Mouse (Mus musculus) left cerebral cortex, postnatal 10 days (tissue): ENCODE measurements at regions not wholly inside any gene's neighbourhood (a gene's known extent, or its start where the extent isn't known, plus 50 kb on each side); places are given as distances from the start of the nearest gene placed in this dataset.
A peak's percentile ranks its signal among the peaks of the same experiment; 100 is the strongest.

Source experiments
- DNase-seq, 2 experiments: peaks; one replicate each; pipeline ENCODE4 v3.0.0; 2021 to 2022; ENCODE audit warnings: low spot score in 2 of 2, mixed read lengths in 1 of 2; ENCODE audit errors: extremely low spot score in 1 of 2
- intact Hi-C: fragments of 180-260 bp; cut with DNase I; formaldehyde crosslinking; loops from one replicate; pipeline ENCODE4 v1.15.1; 2025

DNA sequence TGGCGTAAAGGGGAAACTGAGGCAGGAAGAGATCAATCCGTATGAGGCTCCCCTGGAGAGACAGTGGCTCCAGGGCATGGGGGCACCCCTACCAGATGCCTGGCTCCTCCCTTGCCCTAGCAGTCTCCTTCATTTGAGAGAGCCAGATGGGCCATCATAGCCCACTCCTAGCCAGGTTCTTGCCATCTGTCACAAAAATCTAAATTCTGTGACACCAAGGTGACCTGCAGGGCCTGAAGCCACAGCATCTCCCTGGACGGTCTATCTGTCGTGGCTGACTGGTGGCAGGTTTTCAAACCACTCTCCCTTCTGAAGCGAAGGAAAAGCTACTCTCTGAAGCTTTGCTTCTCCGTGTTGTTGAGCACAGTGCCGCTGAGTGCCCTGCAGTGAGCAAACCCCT lies 96.2 kb upstream of the Zdhhc25 start:
- intact Hi-C loops: no loop called here
- no peak for DNase-seq

DNA sequence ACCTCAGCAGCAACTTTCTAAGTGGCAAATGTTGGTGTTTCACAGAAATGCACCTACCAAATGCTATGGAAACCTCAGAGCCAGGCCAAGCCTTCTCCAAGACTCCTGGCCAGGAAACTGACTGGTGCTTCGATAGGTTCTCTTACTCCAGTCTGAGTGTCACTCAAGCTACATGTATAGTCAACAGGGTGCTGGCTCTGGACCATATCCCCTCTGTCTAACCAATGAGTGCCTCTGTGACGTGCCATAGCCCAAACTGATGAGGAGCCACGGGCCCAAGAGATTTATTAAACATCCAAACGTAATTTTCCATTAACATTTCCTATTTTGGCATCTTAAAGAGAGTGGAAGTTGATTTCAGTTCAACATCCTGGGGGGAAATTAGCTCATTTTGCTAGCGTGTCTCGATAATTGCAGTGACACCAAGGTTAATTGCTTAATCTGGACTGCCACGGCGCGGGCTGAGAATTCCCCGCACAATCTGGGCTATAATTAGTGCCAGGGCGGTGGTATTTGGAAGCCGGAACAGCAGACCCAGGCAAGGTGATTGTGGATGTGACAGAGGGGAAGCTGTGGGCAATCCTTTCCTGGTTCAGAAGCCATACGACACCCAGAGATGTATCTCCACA lies 94.5 kb upstream of the Zdhhc25 start:
- no peak for DNase-seq
- intact Hi-C loops: no loop called here

DNA sequence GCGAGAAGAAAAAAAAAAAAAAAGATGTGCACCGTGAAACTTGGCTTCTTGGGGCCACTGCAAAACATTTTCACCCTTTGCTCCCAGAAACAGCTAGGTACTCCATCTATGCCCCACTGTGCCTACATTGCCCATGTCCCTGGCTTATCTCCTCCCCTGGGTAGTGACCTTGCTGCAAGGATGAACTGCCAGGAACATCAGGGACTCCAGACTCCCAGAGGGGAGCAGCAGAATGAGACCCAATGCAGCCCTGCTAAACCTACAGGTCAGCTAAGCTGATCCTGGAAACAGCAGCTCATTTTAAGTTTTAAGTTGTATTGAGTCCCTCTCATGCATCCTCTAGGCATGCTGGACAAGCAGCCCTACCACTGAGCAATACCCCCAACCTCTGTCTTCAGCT lies 92.2 kb upstream of the Zdhhc25 start:
- DNase-seq: no peak
- intact Hi-C loops: no loop called here

DNA sequence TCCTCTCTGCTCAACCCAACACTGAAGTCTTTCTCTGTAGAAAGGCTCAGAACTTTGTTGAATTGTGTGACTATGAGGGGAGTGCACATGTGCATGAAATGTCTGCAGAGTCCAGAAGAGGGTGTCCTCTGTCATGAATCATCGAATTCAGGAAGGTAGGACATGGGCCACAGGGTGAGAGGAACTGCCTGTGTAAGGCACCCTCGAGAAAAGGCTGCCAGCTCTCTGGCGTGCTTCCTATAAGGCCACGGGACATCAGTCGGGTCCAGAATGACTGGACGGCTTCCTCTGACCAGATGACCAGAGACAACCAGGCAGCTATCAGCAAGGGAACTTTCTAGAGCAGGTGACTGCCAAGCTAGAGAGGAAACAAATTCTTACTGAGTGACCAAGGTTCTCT lies 91.1 kb upstream of the Zdhhc25 start:
- no peak for DNase-seq
- intact Hi-C loops: no loop called here

DNA sequence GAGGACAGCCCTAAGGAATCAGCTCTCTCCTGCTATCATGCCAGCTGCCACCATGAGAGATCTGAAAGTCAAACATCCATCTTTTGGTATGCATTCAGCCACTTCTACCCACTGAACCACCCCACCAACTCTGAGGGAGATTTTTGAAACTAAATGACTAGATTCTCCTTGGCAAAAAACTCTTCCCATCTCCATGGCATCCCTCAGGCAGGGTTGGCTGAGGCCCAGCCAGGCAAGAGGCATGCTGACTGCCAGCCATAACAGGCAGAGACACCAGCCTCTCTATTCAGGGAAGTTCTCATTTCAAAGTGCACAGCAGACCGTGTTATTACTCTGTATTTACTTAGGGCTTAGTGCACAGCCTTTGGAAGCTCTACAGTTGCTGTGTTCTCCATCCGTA lies 90.5 kb upstream of the Zdhhc25 start:
- intact Hi-C loops: no loop called here
- peak; percentile 26 to 59 for DNase-seq

DNA sequence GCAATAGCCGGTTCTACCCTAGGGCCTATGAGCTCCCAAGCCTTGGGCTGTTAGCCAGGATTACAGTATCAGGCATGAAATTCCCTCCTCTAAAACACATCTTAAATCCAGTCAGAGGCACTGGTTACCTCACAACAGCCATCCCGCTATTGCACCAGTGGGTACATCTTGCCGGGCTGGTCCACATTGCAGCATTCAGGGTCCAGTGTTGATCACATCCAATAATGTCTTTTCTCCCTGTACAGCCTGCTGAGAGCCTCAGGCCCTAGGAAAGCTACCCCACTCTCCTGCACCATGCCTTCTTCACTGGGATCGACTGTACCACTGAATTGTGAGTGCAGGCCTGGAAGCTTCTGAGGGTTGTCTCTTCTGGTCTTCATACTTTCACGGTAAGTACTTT lies 86.0 kb upstream of the Zdhhc25 start:
- intact Hi-C loops: no loop called here
- no peak for DNase-seq

DNA sequence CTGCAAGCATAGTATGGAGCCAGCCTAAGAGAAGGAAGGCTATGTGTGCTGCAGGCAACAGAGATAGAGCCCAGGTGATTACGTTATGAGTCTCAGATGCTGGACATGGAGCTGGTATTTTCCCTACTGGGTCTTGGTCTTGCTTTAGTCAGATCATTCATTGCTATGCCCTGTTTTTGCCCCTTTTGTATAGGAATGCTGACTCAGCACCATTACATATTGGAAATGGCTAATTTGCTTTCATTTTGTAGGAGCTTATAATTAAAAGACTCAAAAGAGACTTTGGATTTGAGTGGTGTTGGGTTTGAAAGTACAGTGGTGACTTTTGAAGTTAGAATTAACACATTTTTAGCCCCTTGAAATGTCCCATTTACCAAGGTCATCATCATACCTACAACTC lies 68.9 kb upstream of the Zdhhc25 start:
- intact Hi-C loops: loop anchor here (10.0 kb wide), 1 partner anchor 216 kb away; no protein-coding TSS in a partner anchor
- no peak for DNase-seq

DNA sequence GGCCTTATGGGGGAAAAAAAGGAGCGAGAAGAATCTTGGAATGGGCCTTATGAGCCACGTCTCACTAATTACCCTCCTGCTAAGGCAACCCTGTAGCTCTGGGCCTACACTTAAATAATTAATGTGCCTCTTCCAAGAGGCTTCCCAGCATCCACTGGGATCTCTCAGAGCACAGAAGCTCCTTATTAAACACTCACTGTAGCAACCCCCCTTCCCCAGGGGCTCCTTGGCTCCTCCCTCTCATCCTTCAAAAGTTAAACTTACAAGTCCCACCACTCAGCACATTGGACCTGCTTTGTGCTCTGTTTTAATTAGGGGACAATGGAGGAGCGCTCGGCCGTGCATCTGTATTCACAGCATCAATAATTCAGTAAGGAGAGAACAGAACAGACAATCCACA lies 68.1 kb upstream of the Zdhhc25 start:
- DNase-seq: peak in 1 of 2 experiments; percentile 1
- intact Hi-C loops: loop anchor here (10.0 kb wide), 1 partner anchor 217 kb away; no protein-coding TSS in a partner anchor

DNA sequence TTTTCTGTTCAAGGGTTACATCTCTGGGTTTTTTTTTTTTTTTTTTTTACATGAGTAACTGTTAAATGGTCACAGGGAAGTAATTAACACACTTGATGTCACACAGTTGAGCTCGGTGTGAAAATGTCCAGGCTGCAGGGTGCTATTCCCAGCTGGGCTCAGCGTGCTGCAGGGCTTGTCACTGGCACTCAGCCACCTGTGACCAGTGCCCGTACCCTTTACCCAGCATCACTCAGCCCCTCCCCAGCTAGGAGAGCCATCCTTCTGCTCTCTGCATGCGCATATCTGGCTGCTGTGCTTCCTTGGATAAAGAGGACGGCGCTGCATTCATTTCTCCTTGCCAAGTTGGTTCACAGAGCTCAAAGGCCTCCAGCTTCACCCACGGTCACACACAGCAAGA lies 66.7 kb upstream of the Zdhhc25 start:
- peak in 1 of 2 experiments; percentile 11 for DNase-seq
- intact Hi-C loops: loop anchor here (10.0 kb wide), 1 partner anchor 219 kb away; no protein-coding TSS in a partner anchor

DNA sequence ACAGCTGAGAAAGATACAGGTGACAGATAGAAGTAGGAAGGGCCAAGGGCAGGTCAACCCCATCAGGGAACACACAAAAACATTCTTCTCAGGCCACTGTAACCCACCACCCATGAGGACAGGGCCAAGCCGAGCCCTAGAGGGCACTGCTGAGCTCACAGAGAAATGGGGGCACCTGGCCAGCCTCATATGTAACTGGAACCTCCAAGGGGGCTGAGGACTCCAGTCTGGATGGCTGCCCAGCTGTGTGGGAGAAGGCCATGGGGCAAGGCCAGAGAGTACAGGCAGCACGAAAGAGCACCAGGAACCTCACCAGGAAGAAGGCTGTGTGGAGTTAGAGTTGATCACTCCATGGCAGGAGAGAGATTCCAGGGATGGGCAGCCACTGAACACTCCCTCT lies 64.6 kb upstream of the Zdhhc25 start:
- DNase-seq: no peak
- intact Hi-C loops: loop anchor here (5.0 to 10.0 kb wide), 2 partner anchors 221 to 388 kb away; no protein-coding TSS in a partner anchor

DNA sequence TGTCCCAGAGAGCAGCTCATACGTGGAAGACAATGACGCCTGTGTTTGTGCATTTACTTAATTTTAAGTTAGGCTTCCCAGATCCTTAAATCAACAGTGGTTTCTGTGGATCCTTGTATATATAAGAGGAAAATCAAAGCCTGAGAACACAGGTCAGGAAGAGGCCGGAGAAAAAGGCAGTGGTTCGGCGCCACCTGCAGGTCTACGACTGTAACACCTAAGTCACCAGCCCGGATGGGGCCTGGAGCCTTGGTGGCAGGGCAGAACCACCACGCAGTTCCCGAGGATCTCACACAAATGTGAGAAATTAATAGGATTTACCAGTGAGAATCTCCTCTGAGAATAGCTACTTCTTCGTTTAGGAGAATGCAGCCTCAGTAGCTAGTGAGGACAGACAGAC lies 62.9 kb upstream of the Zdhhc25 start:
- peak; percentile 36 to 64 for DNase-seq
- intact Hi-C loops: loop anchor here (5.0 to 10.0 kb wide), 2 partner anchors 222 to 390 kb away; no protein-coding TSS in a partner anchor

DNA sequence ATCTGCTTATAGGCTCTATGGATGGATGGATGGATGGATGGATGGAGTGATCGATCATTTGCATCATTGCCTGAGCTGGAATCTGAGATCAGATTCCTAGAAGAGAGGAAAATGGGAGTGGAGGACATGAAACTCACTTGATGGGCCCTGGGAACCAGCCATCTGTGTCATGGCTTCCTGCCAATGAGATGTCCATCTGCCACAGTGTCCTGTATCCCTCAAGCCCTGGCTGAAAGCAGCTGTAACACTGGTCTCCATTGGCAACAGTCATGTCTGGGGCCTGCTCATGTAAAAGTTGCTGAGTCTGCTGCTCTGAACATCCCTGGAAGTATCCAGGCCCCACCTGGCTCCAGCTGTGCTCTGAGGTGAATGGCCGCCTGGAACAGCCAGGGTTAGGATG lies 57.5 kb upstream of the Zdhhc25 start:
- intact Hi-C loops: no loop called here
- DNase-seq: no peak

DNA sequence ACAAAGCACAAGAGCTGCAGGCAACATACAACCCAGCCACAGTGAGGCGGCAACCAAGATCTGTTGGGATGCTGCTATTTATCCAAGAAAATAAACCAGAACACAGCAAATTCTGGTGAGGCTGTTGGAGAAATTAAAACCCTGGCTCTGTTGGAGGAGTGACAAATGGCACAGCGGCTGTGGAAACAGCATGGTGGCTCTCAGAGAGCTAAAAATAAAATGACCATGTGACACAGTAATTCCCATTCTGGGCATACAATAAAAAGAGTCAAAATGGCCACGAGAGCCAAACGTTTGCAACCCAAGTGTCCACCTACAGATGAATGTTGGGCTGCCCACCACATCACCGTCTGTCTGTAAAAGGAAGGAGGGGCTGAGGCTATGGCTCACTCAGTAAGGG lies 55.9 kb upstream of the Zdhhc25 start:
- DNase-seq: no peak
- intact Hi-C loops: no loop called here

DNA sequence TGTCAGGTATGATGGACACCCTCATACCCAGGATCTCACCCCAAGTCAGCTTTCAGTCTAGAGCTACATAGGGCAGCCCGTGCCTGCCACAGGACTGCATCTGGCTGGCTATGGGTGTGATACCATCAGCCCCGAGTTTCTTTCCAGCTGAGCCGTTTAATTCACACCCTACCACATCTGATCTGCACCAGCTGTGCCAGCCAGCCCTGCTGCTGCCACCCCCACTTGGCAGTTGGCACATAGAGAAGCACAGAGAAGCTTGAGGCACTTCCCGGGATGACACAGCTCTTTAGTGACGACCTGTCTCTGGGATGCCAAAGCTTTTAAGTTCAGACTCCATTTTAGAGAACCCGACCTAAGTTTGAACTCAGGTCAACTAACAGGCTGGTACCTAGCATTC lies 51.8 kb upstream of the Zdhhc25 start:
- intact Hi-C loops: no loop called here
- no peak for DNase-seq
